Mouse (Mus musculus): ENCODE data around the gene Kpna4.

Kpna4 gene

GRCm38 (mm10) chr3:69046509-69046908 lies 80.4 kb downstream of the Kpna4 start:
- TF ChIP-seq GATA4 (IDR thresholded peaks at IDR 0.05; ENCODE audit: insufficient replicate concordance, low read length) = no peak

GRCm38 (mm10) chr3:69045750-69046149 lies 81.2 kb downstream of the Kpna4 start:
- TF ChIP-seq GATA4 (IDR thresholded peaks at IDR 0.05; ENCODE audit: insufficient replicate concordance, low read length) = no peak

GRCm38 (mm10) chr3:69045400-69045703 lies 81.6 kb downstream of the Kpna4 start:
- no peak for TF ChIP-seq GATA4 (IDR thresholded peaks at IDR 0.05; ENCODE audit: insufficient replicate concordance, low read length)

- no peak for TF ChIP-seq GATA4 (IDR thresholded peaks at IDR 0.05; ENCODE audit: insufficient replicate concordance, low read length)
Measured at GRCm38 (mm10) chr3:69044645-69045399, 82.1 kb downstream of the Kpna4 start, which contains the start of gene Trim59. TSS of gene Trim59 (minus strand) at chr3:69044755.

GRCm38 (mm10) chr3:69044167-69044591 lies 82.7 kb downstream of the Kpna4 start:
- TF ChIP-seq GATA4 (IDR thresholded peaks at IDR 0.05; ENCODE audit: insufficient replicate concordance, low read length) = no peak

- no peak for TF ChIP-seq GATA4 (IDR thresholded peaks at IDR 0.05; ENCODE audit: insufficient replicate concordance, low read length)
Measured at GRCm38 (mm10) chr3:69041298-69041697, 85.6 kb downstream of the Kpna4 start.

- TF ChIP-seq GATA4 (IDR thresholded peaks at IDR 0.05; ENCODE audit: insufficient replicate concordance, low read length) = no peak
Measured at GRCm38 (mm10) chr3:69040105-69040504, 86.8 kb downstream of the Kpna4 start.

- no peak for TF ChIP-seq GATA4 (IDR thresholded peaks at IDR 0.05; ENCODE audit: insufficient replicate concordance, low read length)
Measured at GRCm38 (mm10) chr3:69026133-69026783, 100.7 kb downstream of the Kpna4 start.

- TF ChIP-seq GATA4 (IDR thresholded peaks at IDR 0.05; ENCODE audit: insufficient replicate concordance, low read length) = no peak
Measured at GRCm38 (mm10) chr3:69020764-69021163, 106.1 kb downstream of the Kpna4 start.

GRCm38 (mm10) chr3:69020285-69020684 lies 106.6 kb downstream of the Kpna4 start:
- no peak for TF ChIP-seq GATA4 (IDR thresholded peaks at IDR 0.05; ENCODE audit: insufficient replicate concordance, low read length)

- TF ChIP-seq GATA4 (IDR thresholded peaks at IDR 0.05; ENCODE audit: insufficient replicate concordance, low read length) = no peak
Measured at GRCm38 (mm10) chr3:69017181-69017580, 109.7 kb downstream of the Kpna4 start.
